Mouse (Mus musculus) cerebellum, adult 2 months (tissue): ENCODE data around the gene Strc. TPM values are rescaled to one million over a fixed set of nuclear protein-coding genes. Genes with fewer than 3 reads are reported as not detected.

ENCODE experiments used
- DNase-seq, 2 experiments: peaks; one replicate each; pipeline ENCODE4 v3.0.0; 2021
- H3K27ac ChIP-seq: fragments of 200-500 bp; 2 replicates; pipeline ENCODE4 v1.5.1; 2012; ENCODE audit warnings: low read length, control low read depth, inconsistent platforms; ENCODE audit not compliant: insufficient read depth
- H3K27me3 ChIP-seq: fragments of 200-500 bp; 2 replicates; pipeline ENCODE4 v1.6.1; 2012; ENCODE audit warnings: inconsistent platforms, mild to moderate bottlenecking, low read length, moderate library complexity; ENCODE audit not compliant: control insufficient read depth, insufficient read depth
- H3K4me1 ChIP-seq: fragments of 200-500 bp; 2 replicates; pipeline ENCODE4 v1.6.1; 2011; ENCODE audit warnings: low read length; ENCODE audit not compliant: control insufficient read depth, insufficient read depth
- H3K4me3 ChIP-seq: fragments of 200-500 bp; replicated peaks from 2 replicates; pipeline ENCODE3; 2011; ENCODE audit warnings: mild to moderate bottlenecking, low read depth, low read length, control low read depth; ENCODE audit not compliant: insufficient read depth
- CTCF ChIP-seq: fragments of 200-500 bp; IDR thresholded peaks from 2 replicates; pipeline ENCODE4 v1.5.1; 2011; ENCODE audit warnings: low read depth, mild to moderate bottlenecking, control low read depth, low read length, moderate library complexity, borderline replicate concordance; ENCODE audit not compliant: insufficient read depth
- POLR2A ChIP-seq: fragments of 200-500 bp; IDR thresholded peaks from 2 replicates; pipeline ENCODE4 v1.6.1; 2011; ENCODE audit warnings: low read length, control low read depth, borderline replicate concordance; ENCODE audit not compliant: insufficient read depth
- WGBS: fragments of 180-500 bp; shearing (Covaris S2); methylation state at CpG from one replicate; pipeline ENCODE4 v1.1.7; 2018; 5-methylcytosine and 5-hydroxymethylcytosine counted together
- polyA plus RNA-seq: library from polyadenylated mRNA; depleted of rRNA; stranded (reverse); fragments of >200 nt; gene quantifications from 2 replicates; pipeline ENCODE4 v1.2.3, GENCODE M21; 2012; rRNA removed

Strc gene
- polyA plus RNA-seq, 1 experiment = 0.62 TPM

- 3% methylated on average over 6 of the region's 6 CpGs for WGBS
- Histone ChIP-seq H3K27ac (peak overlapping the region; percentile 69), H3K4me3 (peak overlapping the region; percentile 94), H3K27me3 (no peaks in the 10 kb centered on the region), H3K4me1 (peaks cover 15% of the 10 kb centered on the region)
- peak in 1 of 2 experiments; percentile 23 for DNase-seq
- no peak for TF ChIP-seq CTCF
- TF ChIP-seq POLR2A = no peak
Measured at GRCm38 (mm10) chr2:121354378-121354777, 32.6 kb downstream of the Strc start.

- no peak for DNase-seq
- 61% methylated on average over 8 of the region's 8 CpGs for WGBS
- TF ChIP-seq CTCF = no peak
- no peak for TF ChIP-seq POLR2A
- Histone ChIP-seq H3K27me3 (no peaks in the 10 kb centered on the region), H3K4me1 (peaks cover 15% of the 10 kb centered on the region), H3K4me3 (peak overlapping the region; percentile 16), H3K27ac (no peak overlapping the region)
Measured at GRCm38 (mm10) chr2:121353156-121353555, 33.8 kb downstream of the Strc start.

- H3K27ac ChIP-seq = no peak overlapping the region
- TF ChIP-seq POLR2A (no peak), CTCF (peak; percentile 21; the same call in 1 of the 2 replicates)
- no peak overlapping the region for H3K4me3 ChIP-seq
- no peaks in the 10 kb centered on the region for H3K27me3 ChIP-seq
- no peaks in the 10 kb centered on the region for H3K4me1 ChIP-seq
- DNase-seq = no peak
Measured at GRCm38 (mm10) chr2:121339057-121339456, 47.9 kb downstream of the Strc start.

GRCm38 (mm10) chr2:121329492-121329891, 57.5 kb downstream of the Strc start:
- 8% methylated on average over 2 of the region's 2 CpGs for WGBS
- TF ChIP-seq POLR2A (peak; percentile 25; the same call in 1 of the 2 replicates), CTCF (no peak; the same call in 1 of the 2 replicates)
- DNase-seq = peak; percentile 67 to 90

GRCm38 (mm10) chr2:121323693-121324470, 63.1 kb downstream of the Strc start:
- TF ChIP-seq POLR2A (no peak), CTCF (no peak)
- DNase-seq = peak; percentile 79 to 87
- Histone ChIP-seq H3K4me3 (no peak overlapping the region), H3K4me1 (peaks cover 31% of the 10 kb centered on the region), H3K27me3 (no peaks in the 10 kb centered on the region), H3K27ac (peak overlapping the region; percentile 95)
- WGBS = 14% methylated on average over 10 of the region's 10 CpGs

More at GRCm38 (mm10) chr2:121329492-121329891, 57.5 kb downstream of the Strc start:
- Histone ChIP-seq H3K4me1 (peaks cover 6% of the 10 kb centered on the region; the same call in 1 of the 2 replicates), H3K4me3 (no peak overlapping the region), H3K27ac (peak overlapping the region; percentile 74), H3K27me3 (no peaks in the 10 kb centered on the region)

GRCm38 (mm10) chr2:121323041-121323440, 63.9 kb downstream of the Strc start:
- 6% methylated on average over 10 of the region's 10 CpGs for WGBS
- peak; percentile 88 to 90 for DNase-seq

GRCm38 (mm10) chr2:121316278-121316677, 70.7 kb downstream of the Strc start:
- TF ChIP-seq CTCF (no peak), POLR2A (no peak)
- no peak overlapping the region for H3K27ac ChIP-seq
- no peaks in the 10 kb centered on the region for H3K27me3 ChIP-seq
- 88% methylated on average over 8 of the region's 8 CpGs for WGBS
- no peak for DNase-seq
- no peaks in the 10 kb centered on the region for H3K4me1 ChIP-seq
- no peak overlapping the region for H3K4me3 ChIP-seq

More at GRCm38 (mm10) chr2:121323041-121323440, 63.9 kb downstream of the Strc start:
- peaks cover 31% of the 10 kb centered on the region for H3K4me1 ChIP-seq
- no peak for TF ChIP-seq CTCF
- TF ChIP-seq POLR2A = no peak
- peak overlapping the region; percentile 95 for H3K27ac ChIP-seq
- no peaks in the 10 kb centered on the region for H3K27me3 ChIP-seq
- no peak overlapping the region for H3K4me3 ChIP-seq

Other genes starting within 250 kb of the Strc start
- gene Adal, start 246.7 kb downstream of the Strc start, polyA plus RNA-seq = 26.3 and 26.7 TPM in 2 replicates
- gene Lcmt2, start 246.5 kb downstream of the Strc start, polyA plus RNA-seq = 9.2 and 10.6 TPM in 2 replicates
- 40.2 and 47.4 TPM in 2 replicates for gene Tubgcp4, start 216.5 kb downstream of the Strc start, polyA plus RNA-seq
- 6.4 and 6.8 TPM in 2 replicates for gene Zscan29, start 216.0 kb downstream of the Strc start, polyA plus RNA-seq
- gene Trp53bp1, start 115.8 kb downstream of the Strc start, polyA plus RNA-seq = 57.9 and 59.4 TPM in 2 replicates
- 223 and 254 TPM in 2 replicates for gene Map1a, start 97.6 kb downstream of the Strc start, polyA plus RNA-seq
- gene Ppip5k1, start 31.8 kb downstream of the Strc start, polyA plus RNA-seq = 160 and 183 TPM in 2 replicates
- 504 and 518 TPM in 2 replicates for gene Ckmt1, start 29.5 kb downstream of the Strc start, polyA plus RNA-seq
- 96.5 and 99.1 TPM in 2 replicates for gene Pdia3, start 26.6 kb upstream of the Strc start, polyA plus RNA-seq
- 7.1 and 7.4 TPM in 2 replicates for gene Catsper2, start 26.6 kb upstream of the Strc start, polyA plus RNA-seq
- gene Ell3, start 57.1 kb upstream of the Strc start, polyA plus RNA-seq = 0.08 TPM in 1 of 2 replicates, not detected in the other
- gene Serf2, start 62.0 kb upstream of the Strc start, polyA plus RNA-seq = 282 and 303 TPM in 2 replicates
- 24.7 and 27.5 TPM in 2 replicates for gene Hypk, start 66.1 kb upstream of the Strc start, polyA plus RNA-seq
- 0.46 and 0.57 TPM in 2 replicates for gene Serinc4, start 69.6 kb upstream of the Strc start, polyA plus RNA-seq
- gene Mfap1b, start 86.9 kb upstream of the Strc start, polyA plus RNA-seq = 29.0 and 29.7 TPM in 2 replicates
- gene Mfap1a, start 119.5 kb upstream of the Strc start, polyA plus RNA-seq = 19.5 and 19.7 TPM in 2 replicates
- 4.3 and 4.9 TPM in 2 replicates for gene Wdr76, start 119.6 kb upstream of the Strc start, polyA plus RNA-seq